Mouse (Mus musculus): ENCODE results near the gene Plpp3. TPM values are rescaled to one million over a fixed set of nuclear protein-coding genes. Genes with fewer than 3 reads are reported as not detected.

Gene Plpp3
- polyA plus RNA-seq, 1 experiment: 58.9 TPM

- TF ChIP-seq CTCF (IDR thresholded peaks at IDR 0.05; ENCODE audit: borderline replicate concordance, extremely low read depth, insufficient read depth, insufficient read length): no peak
- TF ChIP-seq POLR2A (IDR thresholded peaks at IDR 0.05; ENCODE audit: borderline replicate concordance, extremely low read depth, insufficient read depth, insufficient read length, poor library complexity, severe bottlenecking): no peak
- peak; percentile 68 for DNase-seq (ENCODE audit: low read depth)
Measured at GRCm38 (mm10) chr4:105281751-105282231, 124.6 kb downstream of the Plpp3 start.

Other genes with a start within 250 kb of the Plpp3 start
- 0.23 and 0.24 TPM in 2 replicates for gene Fyb2, start 243.9 kb upstream of the Plpp3 start, polyA plus RNA-seq (2012; rRNA removed)
- 8.5 and 11.8 TPM in 2 replicates for gene Prkaa2, start 47.5 kb upstream of the Plpp3 start, polyA plus RNA-seq (2012; rRNA removed)

Data from brain, embryonic 14.5 days (tissue).